Comparison of ENCODE assay signal across 10 mouse cellular contexts in genomic region chr1:125574219-125574618, GRCm38 (mm10). TPM values are rescaled to one million over a fixed set of nuclear protein-coding genes. Genes with fewer than 3 reads are reported as not detected.
DNase-seq lines count a peak whose midpoint lies in the region; ATAC-seq and TF ChIP-seq lines count a peak whose summit lies in the region.
"Had no signal": no experiment of that assay in that cellular context is flagged by ENCODE, and none has a peak within 500 bp of the region (broad histone marks: within the 10 kb centered on the region; RNA-seq: fewer than 3 reads in every experiment).

No protein-coding gene starts in this region.

- no peaks in the 10 kb centered on the region for H3K4me1 ChIP-seq in forebrain, postnatal 0 days (ENCODE audit: insufficient read depth)
- H3K4me1 ChIP-seq in forebrain, embryonic 12.5 days = no peaks in the 10 kb centered on the region
- H3K4me1 ChIP-seq in neural tube, embryonic 15.5 days = no peaks in the 10 kb centered on the region
- H3K4me1 ChIP-seq in embryonic facial prominence, embryonic 10.5 days = no peaks in the 10 kb centered on the region
- H3K4me1 ChIP-seq: forebrain, embryonic 10.5 days; limb, embryonic 15.5 days had no signal

- peak; percentile 47 for TF ChIP-seq CTCF in forebrain, postnatal 0 days (IDR thresholded peaks at IDR 0.05; ENCODE audit: low read depth)

- no peak overlapping the region for H3K4me3 ChIP-seq in forebrain, postnatal 0 days (ENCODE audit: low read depth, low read length)
- no peak overlapping the region for H3K4me3 ChIP-seq in forebrain, embryonic 12.5 days (replicated peaks)
- H3K4me3 ChIP-seq in neural tube, embryonic 15.5 days (replicated peaks) = no peak overlapping the region
- H3K4me3 ChIP-seq in embryonic facial prominence, embryonic 10.5 days = no peak overlapping the region
- H3K4me3 ChIP-seq: forebrain, embryonic 10.5 days; limb, embryonic 15.5 days had no signal

- no peaks in the 10 kb centered on the region for H3K9me3 ChIP-seq in forebrain, postnatal 0 days (ENCODE audit: low read length)
- no peaks in the 10 kb centered on the region for H3K9me3 ChIP-seq in forebrain, embryonic 12.5 days
- H3K9me3 ChIP-seq in neural tube, embryonic 15.5 days (replicated peaks) = no peaks in the 10 kb centered on the region
- no peaks in the 10 kb centered on the region for H3K9me3 ChIP-seq in embryonic facial prominence, embryonic 10.5 days
- H3K9me3 ChIP-seq: forebrain, embryonic 10.5 days; limb, embryonic 15.5 days had no signal

- DNase-seq in forebrain, postnatal 0 days = no peak
- DNase-seq in neural tube, embryonic 10.5 days (ENCODE audit: extremely low spot score, low spot score) = peak; percentile 13
- peak; percentile 11 for DNase-seq in embryonic facial prominence, embryonic 10.5 days (ENCODE audit: low spot score)
- DNase-seq in thymus, postnatal 0 days (ENCODE audit: low spot score) = peak; percentile 24
- no peak for DNase-seq in right cerebral cortex, postnatal 36 days (ENCODE audit: low spot score in 2 of 2)
- no peak for DNase-seq in frontal cortex, postnatal 10 days (ENCODE audit: low spot score in 2 of 2)

- WGBS in forebrain, postnatal 0 days = 80% methylated on average over 2 of the region's 2 CpGs
- WGBS in forebrain, embryonic 12.5 days = 79% methylated on average over 2 of the region's 2 CpGs
- WGBS in neural tube, embryonic 15.5 days = 84% methylated on average over 2 of the region's 2 CpGs
- WGBS in embryonic facial prominence, embryonic 10.5 days = 77% methylated on average over 2 of the region's 2 CpGs

- H3K27me3 ChIP-seq in forebrain, postnatal 0 days (ENCODE audit: insufficient read depth, low read length) = no peaks in the 10 kb centered on the region
- H3K27me3 ChIP-seq in forebrain, embryonic 12.5 days = no peaks in the 10 kb centered on the region
- H3K27me3 ChIP-seq in neural tube, embryonic 15.5 days (replicated peaks) = no peaks in the 10 kb centered on the region
- H3K27me3 ChIP-seq in embryonic facial prominence, embryonic 10.5 days (replicated peaks; ENCODE audit: low read depth, poor library complexity, severe bottlenecking) = no peaks in the 10 kb centered on the region
- H3K27me3 ChIP-seq: limb, embryonic 15.5 days had no signal

- no peak for ATAC-seq in forebrain, postnatal 0 days
- ATAC-seq in forebrain, embryonic 12.5 days (ENCODE audit: low FRiP score) = no peak
- ATAC-seq in neural tube, embryonic 15.5 days (ENCODE audit: low FRiP score) = no peak

- no peak overlapping the region for H3K4me2 ChIP-seq in forebrain, postnatal 0 days (ENCODE audit: low read depth)
- H3K4me2 ChIP-seq in forebrain, embryonic 12.5 days = no peak overlapping the region
- no peak overlapping the region for H3K4me2 ChIP-seq in neural tube, embryonic 15.5 days
- H3K4me2 ChIP-seq: limb, embryonic 15.5 days had no signal

- H3K36me3 ChIP-seq in forebrain, postnatal 0 days (ENCODE audit: insufficient read depth) = peaks cover 76% of the 10 kb centered on the region
- H3K36me3 ChIP-seq in forebrain, embryonic 12.5 days (replicated peaks) = peaks cover 34% of the 10 kb centered on the region
- H3K36me3 ChIP-seq in neural tube, embryonic 15.5 days = peaks cover 77% of the 10 kb centered on the region
- peaks cover 59% of the 10 kb centered on the region for H3K36me3 ChIP-seq in embryonic facial prominence, embryonic 10.5 days (replicated peaks)

- no peak overlapping the region for H3K9ac ChIP-seq in forebrain, postnatal 0 days
- H3K9ac ChIP-seq in forebrain, embryonic 12.5 days = no peak overlapping the region
- no peak overlapping the region for H3K9ac ChIP-seq in neural tube, embryonic 15.5 days (replicated peaks)
- H3K9ac ChIP-seq: limb, embryonic 15.5 days had no signal

- H3K27ac ChIP-seq in forebrain, postnatal 0 days (ENCODE audit: low read depth, low read length) = no peak overlapping the region
- H3K27ac ChIP-seq in forebrain, embryonic 12.5 days = no peak overlapping the region
- no peak overlapping the region for H3K27ac ChIP-seq in neural tube, embryonic 15.5 days (replicated peaks)
- H3K27ac ChIP-seq in embryonic facial prominence, embryonic 10.5 days (replicated peaks) = no peak overlapping the region
- H3K27ac ChIP-seq: forebrain, embryonic 10.5 days; limb, embryonic 15.5 days had no signal

RNA-seq across cellular contexts. Expression of gene Slc35f5, which starts 13.8 kb away (rescaled TPM):
- total RNA-seq in forebrain, postnatal 0 days (2014; rRNA removed) = 21.3 and 28.1 TPM in 2 replicates
- 31.4 and 34.9 TPM in 2 replicates for polyA plus RNA-seq in forebrain, postnatal 0 days (2015; fragmentation: Nextera tagmentation; extraction: Ambion mirVana)
- 22.5 and 22.6 TPM in 2 replicates for polyA plus RNA-seq in forebrain, embryonic 12.5 days (2016; fragmentation: Nextera tagmentation; extraction: Ambion mirVana)
- polyA plus RNA-seq in neural tube, embryonic 15.5 days (2015; fragmentation: Nextera tagmentation; extraction: Ambion mirVana) = 35.8 and 41.5 TPM in 2 replicates
- polyA plus RNA-seq in embryonic facial prominence, embryonic 10.5 days (2016; fragmentation: Nextera tagmentation; extraction: Ambion mirVana) = 21.4 and 21.7 TPM in 2 replicates
- polyA plus RNA-seq in thymus, postnatal 0 days (2015; fragmentation: Nextera tagmentation; extraction: Ambion mirVana) = 7.3 and 8.3 TPM in 2 replicates

Comparison
In these comparisons a context has a peak if more than half of its experiments do, and no peak if none do; other contexts are left out.
1. DNase-seq: peak in neural tube, embryonic 10.5 days (single experiment), embryonic facial prominence, embryonic 10.5 days (single experiment) and thymus, postnatal 0 days (single experiment); none in forebrain, postnatal 0 days (single experiment), right cerebral cortex, postnatal 36 days (0 of 2) and frontal cortex, postnatal 10 days (0 of 2).